Mouse (Mus musculus): Measurements from ENCODE around the gene Cyp1b1. TPM values are rescaled to one million over a fixed set of nuclear protein-coding genes. Genes with fewer than 3 reads are reported as not detected.

Cyp1b1 gene
- polyA plus RNA-seq, 1 experiment from 2014 or later, result 1.6 TPM

GRCm38 (mm10) chr17:79711944-79712343 lies 2.9 kb downstream of the Cyp1b1 start:
- no peak overlapping the region for H3K27ac ChIP-seq
- H3K4me3 ChIP-seq, result no peak overlapping the region
- no peaks in the 10 kb centered on the region; the same call in 1 of the 2 replicates for H3K9me3 ChIP-seq
- WGBS, result 6% methylated on average over 6 of the region's 6 CpGs
- no peaks in the 10 kb centered on the region for H3K36me3 ChIP-seq (replicated peaks)
- peaks cover 63% of the 10 kb centered on the region for H3K4me1 ChIP-seq
- no peak for DNase-seq (ENCODE audit: extremely low spot score, low spot score)
- peaks cover 96% of the 10 kb centered on the region for H3K27me3 ChIP-seq (ENCODE audit: poor library complexity, severe bottlenecking)

- H3K9me3 ChIP-seq, result no peaks in the 10 kb centered on the region
- H3K4me3 ChIP-seq, result no peak overlapping the region; the same call in 1 of the 2 replicates
- no peaks in the 10 kb centered on the region for H3K36me3 ChIP-seq (replicated peaks)
- DNase-seq (ENCODE audit: extremely low spot score, low spot score), result peak; percentile 34
- no peak overlapping the region for H3K27ac ChIP-seq
- WGBS, result 6% methylated on average over 15 of the region's 15 CpGs
- peaks cover 93% of the 10 kb centered on the region for H3K27me3 ChIP-seq (ENCODE audit: poor library complexity, severe bottlenecking)
- peaks cover 55% of the 10 kb centered on the region for H3K4me1 ChIP-seq
These were observed 4.5 kb downstream of the Cyp1b1 start for GRCm38 (mm10) chr17:79710246-79710842.

- peaks cover 49% of the 10 kb centered on the region for H3K4me1 ChIP-seq
- 44% methylated on average over 1 of the region's 1 CpGs for WGBS
- DNase-seq (ENCODE audit: extremely low spot score, low spot score), result no peak
These were observed 5.1 kb downstream of the Cyp1b1 start for GRCm38 (mm10) chr17:79709718-79710117.

GRCm38 (mm10) chr17:79708168-79708567 lies 6.7 kb downstream of the Cyp1b1 start:
- Histone ChIP-seq H3K9me3 (no peaks in the 10 kb centered on the region), H3K27me3 (ENCODE audit: poor library complexity, severe bottlenecking) (peaks cover 74% of the 10 kb centered on the region), H3K27ac (no peak overlapping the region), H3K4me1 (peaks cover 34% of the 10 kb centered on the region), H3K36me3 (replicated peaks) (no peaks in the 10 kb centered on the region), H3K4me3 (no peak overlapping the region)
- 2% methylated on average over 7 of the region's 7 CpGs for WGBS
- DNase-seq (ENCODE audit: extremely low spot score, low spot score), result peak; percentile 32

More at GRCm38 (mm10) chr17:79709718-79710117, 5.1 kb downstream of the Cyp1b1 start:
- no peaks in the 10 kb centered on the region for H3K36me3 ChIP-seq (replicated peaks)
- H3K27ac ChIP-seq, result no peak overlapping the region
- no peaks in the 10 kb centered on the region for H3K9me3 ChIP-seq
- H3K4me3 ChIP-seq, result no peak overlapping the region
- H3K27me3 ChIP-seq (ENCODE audit: poor library complexity, severe bottlenecking), result peaks cover 90% of the 10 kb centered on the region

- Histone ChIP-seq H3K27ac (no peak overlapping the region), H3K36me3 (replicated peaks) (no peaks in the 10 kb centered on the region), H3K4me1 (peaks cover 26% of the 10 kb centered on the region), H3K27me3 (ENCODE audit: poor library complexity, severe bottlenecking) (peaks cover 51% of the 10 kb centered on the region), H3K4me3 (no peak overlapping the region), H3K9me3 (no peaks in the 10 kb centered on the region)
- WGBS, result 72% methylated on average over 9 of the region's 9 CpGs
- peak; percentile 3 for DNase-seq (ENCODE audit: extremely low spot score, low spot score)
These were observed 9.0 kb downstream of the Cyp1b1 start for GRCm38 (mm10) chr17:79705671-79706455.

GRCm38 (mm10) chr17:79700871-79701270 lies 14.0 kb downstream of the Cyp1b1 start:
- Histone ChIP-seq H3K9me3 (no peaks in the 10 kb centered on the region), H3K36me3 (replicated peaks) (no peaks in the 10 kb centered on the region), H3K4me3 (no peak overlapping the region), H3K4me1 (no peaks in the 10 kb centered on the region), H3K27me3 (ENCODE audit: poor library complexity, severe bottlenecking) (peaks cover 8% of the 10 kb centered on the region), H3K27ac (no peak overlapping the region)
- WGBS, result 94% methylated on average over 5 of the region's 5 CpGs
- no peak for DNase-seq (ENCODE audit: extremely low spot score, low spot score)

- WGBS, result 21% methylated on average over 1 of the region's 1 CpGs
- no peak for DNase-seq (ENCODE audit: extremely low spot score, low spot score)
- Histone ChIP-seq H3K9me3 (no peaks in the 10 kb centered on the region), H3K27ac (no peak overlapping the region), H3K36me3 (replicated peaks) (no peaks in the 10 kb centered on the region), H3K4me3 (no peak overlapping the region), H3K4me1 (no peaks in the 10 kb centered on the region), H3K27me3 (ENCODE audit: poor library complexity, severe bottlenecking) (no peaks in the 10 kb centered on the region)
These were observed 15.7 kb downstream of the Cyp1b1 start for GRCm38 (mm10) chr17:79699197-79699596.

- Histone ChIP-seq H3K27ac (no peak overlapping the region), H3K9me3 (no peaks in the 10 kb centered on the region), H3K4me1 (no peaks in the 10 kb centered on the region), H3K36me3 (replicated peaks) (no peaks in the 10 kb centered on the region), H3K4me3 (no peak overlapping the region), H3K27me3 (ENCODE audit: poor library complexity, severe bottlenecking) (no peaks in the 10 kb centered on the region)
- DNase-seq (ENCODE audit: extremely low spot score, low spot score), result no peak
- WGBS, result 91% methylated on average over 6 of the region's 6 CpGs
These were observed 19.3 kb downstream of the Cyp1b1 start for GRCm38 (mm10) chr17:79695541-79695940.

GRCm38 (mm10) chr17:79695106-79695505 lies 19.8 kb downstream of the Cyp1b1 start:
- 85% methylated on average over 4 of the region's 4 CpGs for WGBS
- Histone ChIP-seq H3K9me3 (no peaks in the 10 kb centered on the region), H3K27ac (no peak overlapping the region), H3K36me3 (replicated peaks) (no peaks in the 10 kb centered on the region), H3K27me3 (ENCODE audit: poor library complexity, severe bottlenecking) (no peaks in the 10 kb centered on the region), H3K4me3 (no peak overlapping the region), H3K4me1 (no peaks in the 10 kb centered on the region)
- no peak for DNase-seq (ENCODE audit: extremely low spot score, low spot score)

- DNase-seq (ENCODE audit: extremely low spot score, low spot score), result no peak
- H3K9me3 ChIP-seq, result no peaks in the 10 kb centered on the region
- 73% methylated on average over 2 of the region's 2 CpGs for WGBS
- H3K27ac ChIP-seq, result no peak overlapping the region
- H3K4me1 ChIP-seq, result no peaks in the 10 kb centered on the region
- no peaks in the 10 kb centered on the region for H3K36me3 ChIP-seq (replicated peaks)
- H3K4me3 ChIP-seq, result no peak overlapping the region
- no peaks in the 10 kb centered on the region for H3K27me3 ChIP-seq (ENCODE audit: poor library complexity, severe bottlenecking)
These were observed 44.0 kb downstream of the Cyp1b1 start for GRCm38 (mm10) chr17:79670837-79671236.

- H3K36me3 ChIP-seq (replicated peaks), result no peaks in the 10 kb centered on the region
- H3K4me1 ChIP-seq, result no peaks in the 10 kb centered on the region
- no peaks in the 10 kb centered on the region for H3K9me3 ChIP-seq
- H3K27ac ChIP-seq, result no peak overlapping the region
- 89% methylated on average over 2 of the region's 2 CpGs for WGBS
- no peaks in the 10 kb centered on the region; the same call in 1 of the 2 replicates for H3K27me3 ChIP-seq (ENCODE audit: poor library complexity, severe bottlenecking)
- no peak overlapping the region for H3K4me3 ChIP-seq
- DNase-seq (ENCODE audit: extremely low spot score, low spot score), result no peak
These were observed 50.8 kb downstream of the Cyp1b1 start for GRCm38 (mm10) chr17:79664106-79664417.

- no peak for DNase-seq (ENCODE audit: extremely low spot score, low spot score)
- 30% methylated on average over 3 of the region's 3 CpGs for WGBS
- H3K36me3 ChIP-seq (replicated peaks), result no peaks in the 10 kb centered on the region
These were observed 51.3 kb downstream of the Cyp1b1 start for GRCm38 (mm10) chr17:79663393-79664105.

GRCm38 (mm10) chr17:79661848-79662247 lies 53.0 kb downstream of the Cyp1b1 start:
- DNase-seq (ENCODE audit: extremely low spot score, low spot score), result no peak
- H3K27ac ChIP-seq, result no peak overlapping the region
- no peaks in the 10 kb centered on the region for H3K36me3 ChIP-seq (replicated peaks)
- H3K27me3 ChIP-seq (ENCODE audit: poor library complexity, severe bottlenecking), result no peaks in the 10 kb centered on the region; the same call in 1 of the 2 replicates
- H3K4me3 ChIP-seq, result no peak overlapping the region
- no peaks in the 10 kb centered on the region for H3K9me3 ChIP-seq
- WGBS, result 80% methylated on average over 9 of the region's 9 CpGs
- no peaks in the 10 kb centered on the region for H3K4me1 ChIP-seq

More at GRCm38 (mm10) chr17:79663393-79664105, 51.3 kb downstream of the Cyp1b1 start:
- Histone ChIP-seq H3K4me1 (no peaks in the 10 kb centered on the region), H3K4me3 (no peak overlapping the region), H3K9me3 (no peaks in the 10 kb centered on the region), H3K27ac (no peak overlapping the region), H3K27me3 (ENCODE audit: poor library complexity, severe bottlenecking) (no peaks in the 10 kb centered on the region; the same call in 1 of the 2 replicates)

Data from forebrain, embryonic 10.5 days (tissue).